Mouse (Mus musculus) cortical plate, adult 2 months (tissue): ENCODE measurements at regions not wholly inside any gene's neighbourhood (a gene's known extent, or its start where the extent isn't known, plus 50 kb on each side); places are given as distances from the start of the nearest gene placed in this dataset.

Source experiments
- CTCF ChIP-seq: fragments of 200-500 bp; IDR thresholded peaks from 2 replicates; pipeline ENCODE4 v1.5.1; 2011; ENCODE audit warnings: mild to moderate bottlenecking, control low read depth, low read length; ENCODE audit not compliant: insufficient read depth; ENCODE audit errors: extremely low read depth
- POLR2A ChIP-seq: fragments of 200-500 bp; IDR thresholded peaks from 2 replicates; pipeline ENCODE4 v1.6.1; 2011; ENCODE audit warnings: mild to moderate bottlenecking, low read length, control low read depth; ENCODE audit not compliant: insufficient read depth; ENCODE audit errors: extremely low read depth

- TF ChIP-seq CTCF (0 out of 2 replicates have a peak, but pooled peaks have one; percentile 7), POLR2A (no peak)
Observed at GRCm38 (mm10) chr6:22802399-22803092, 72.8 kb upstream of the Ptprz1 start.
